Mouse (Mus musculus) right cerebral cortex, postnatal 4 days (tissue): ENCODE data around the gene Olfr270.

Experiments
- DNase-seq: peaks from one replicate; pipeline ENCODE4 v3.0.0-alpha.2; 2022

Olfr270 gene

GRCm38 (mm10) chr4:52964247-52964646 lies at the start of gene Olfr270:
Gene Olfr270, plus strand, starts transcription at chr4:52964547.
- DNase-seq, result no peak

GRCm38 (mm10) chr4:52916659-52917310 lies 47.6 kb upstream of the Olfr270 start:
- DNase-seq, result no peak

GRCm38 (mm10) chr4:52917311-52917688 lies 47.0 kb upstream of the Olfr270 start:
- DNase-seq, result no peak

DNA sequence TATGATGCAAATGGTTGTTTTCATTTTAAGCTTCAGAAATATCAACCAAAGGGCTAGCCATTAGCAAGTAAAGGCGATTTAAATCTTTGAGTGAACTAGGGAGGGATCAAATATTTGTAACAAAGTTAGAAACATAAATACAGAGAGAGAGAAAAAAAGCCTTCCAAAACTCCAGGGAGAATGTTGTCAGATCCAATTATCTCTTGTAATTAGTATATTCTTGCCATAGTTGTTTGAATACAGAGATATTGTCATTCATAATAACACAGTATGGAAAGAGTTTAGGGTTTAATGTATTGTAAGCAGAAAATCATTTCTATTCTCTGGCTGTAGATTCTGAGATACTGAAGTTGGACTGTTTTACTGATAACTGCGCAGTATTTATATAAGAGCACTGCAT lies 45.3 kb upstream of the Olfr270 start, which contains the start of gene Olfr272:
Olfr272 (minus strand) TSS at position 101 of the 400 bp plus-strand sequence.
- no peak for DNase-seq

- DNase-seq, result no peak
These were observed 33.9 kb upstream of the Olfr270 start for GRCm38 (mm10) chr4:52930480-52930879.

GRCm38 (mm10) chr4:52946665-52947064 lies 17.7 kb upstream of the Olfr270 start:
- DNase-seq, result no peak

DNA sequence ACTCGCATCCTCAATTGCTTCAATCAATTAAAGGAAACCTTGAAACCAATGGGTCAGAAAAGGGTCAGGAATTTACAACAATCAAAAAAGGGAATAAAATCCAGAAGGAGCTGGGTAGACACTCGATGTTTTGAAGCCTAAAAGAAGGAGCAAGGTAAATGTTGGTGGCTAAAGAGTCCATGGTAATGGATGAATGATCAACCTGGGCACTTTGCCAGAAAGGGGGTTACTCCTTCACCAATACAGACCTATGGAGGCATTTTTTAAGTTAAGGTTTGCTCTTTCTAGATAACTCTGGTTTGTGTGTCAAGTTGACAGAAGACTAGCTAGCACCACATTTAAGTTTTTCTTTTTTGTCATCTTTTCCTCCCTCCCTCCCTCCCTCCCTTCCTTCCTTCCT lies 15.3 kb upstream of the Olfr270 start:
- DNase-seq, result no peak

DNA sequence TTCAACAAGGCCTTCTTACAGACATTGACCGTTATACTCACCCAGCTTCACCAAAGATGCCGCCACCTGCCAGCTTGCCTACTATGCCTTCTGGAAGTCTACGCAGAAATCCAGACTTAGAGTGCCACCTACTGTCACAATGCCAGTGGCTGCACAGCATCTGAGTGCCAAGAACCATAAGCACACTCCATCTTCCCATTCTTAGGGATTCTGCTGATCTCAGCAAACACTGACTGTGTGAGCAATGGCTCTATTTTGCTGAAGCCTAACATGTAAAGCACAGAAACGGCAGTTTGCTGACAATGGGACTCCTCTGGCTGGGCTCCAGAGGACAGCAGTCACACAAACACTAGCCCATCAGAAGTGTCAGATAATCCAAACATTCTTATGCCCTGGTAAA lies 5.7 kb upstream of the Olfr270 start:
- peak; percentile 24 for DNase-seq

GRCm38 (mm10) chr4:52985216-52985615 lies 20.9 kb downstream of the Olfr270 start:
- DNase-seq, result no peak

GRCm38 (mm10) chr4:52986266-52986665 lies 21.9 kb downstream of the Olfr270 start:
- DNase-seq, result no peak

- no peak for DNase-seq
These were observed 24.9 kb downstream of the Olfr270 start, which contains the start of gene Nipsnap3a for GRCm38 (mm10) chr4:52989248-52989647. Gene Nipsnap3a, plus strand, starts transcription at chr4:52989272.

GRCm38 (mm10) chr4:52999449-52999848 lies 35.1 kb downstream of the Olfr270 start:
- DNase-seq, result no peak

- no peak for DNase-seq
These were observed 35.8 kb downstream of the Olfr270 start for GRCm38 (mm10) chr4:53000154-53000553.

DNA sequence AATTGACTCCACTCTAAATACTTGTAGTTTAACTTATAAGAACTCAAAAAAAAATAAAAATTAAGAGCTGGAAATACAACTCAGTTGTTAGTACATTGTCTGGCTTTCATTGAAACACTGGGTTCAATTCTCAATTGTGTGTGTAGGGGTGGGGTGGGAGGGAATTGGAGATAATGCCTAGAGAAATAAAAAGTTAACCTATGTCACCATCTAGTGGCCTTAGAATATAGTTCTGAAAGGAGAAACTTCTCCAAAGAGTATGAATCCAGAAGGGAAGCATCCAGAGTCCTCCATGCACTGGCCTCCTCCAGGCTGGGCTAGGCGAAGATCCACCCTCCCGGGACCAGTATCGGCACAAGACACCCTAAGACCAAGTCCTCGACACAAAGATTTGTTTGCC lies 44.8 kb downstream of the Olfr270 start:
- DNase-seq, result no peak

DNA sequence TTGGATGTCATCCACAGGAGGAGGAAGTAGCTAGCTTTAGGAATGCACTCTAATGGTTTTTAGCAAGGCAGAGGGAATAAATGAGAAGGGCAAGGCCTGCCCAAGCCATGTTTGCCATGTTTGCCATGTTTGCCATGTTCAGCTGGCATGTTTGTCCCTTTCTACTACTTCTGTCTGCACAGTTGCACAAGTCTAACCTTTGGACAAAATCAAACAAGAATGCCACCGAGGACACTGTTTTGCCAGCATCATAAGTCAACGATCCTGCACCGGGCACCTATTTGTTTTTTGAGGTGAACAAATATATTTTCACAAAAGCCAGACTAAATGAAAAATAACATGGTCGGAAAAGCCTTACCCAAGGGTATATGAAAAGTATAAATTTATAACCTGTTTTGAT lies 45.5 kb downstream of the Olfr270 start:
- DNase-seq, result no peak

- DNase-seq, result peak; percentile 97
These were observed 47.5 kb downstream of the Olfr270 start, which contains the start of gene Nipsnap3b for GRCm38 (mm10) chr4:53011732-53012361. Gene Nipsnap3b, plus strand, starts transcription at chr4:53011880.

GRCm38 (mm10) chr4:53014421-53014820 lies 50.1 kb downstream of the Olfr270 start:
- no peak for DNase-seq

- DNase-seq, result no peak
These were observed 50.7 kb downstream of the Olfr270 start for GRCm38 (mm10) chr4:53015024-53015423.

DNA sequence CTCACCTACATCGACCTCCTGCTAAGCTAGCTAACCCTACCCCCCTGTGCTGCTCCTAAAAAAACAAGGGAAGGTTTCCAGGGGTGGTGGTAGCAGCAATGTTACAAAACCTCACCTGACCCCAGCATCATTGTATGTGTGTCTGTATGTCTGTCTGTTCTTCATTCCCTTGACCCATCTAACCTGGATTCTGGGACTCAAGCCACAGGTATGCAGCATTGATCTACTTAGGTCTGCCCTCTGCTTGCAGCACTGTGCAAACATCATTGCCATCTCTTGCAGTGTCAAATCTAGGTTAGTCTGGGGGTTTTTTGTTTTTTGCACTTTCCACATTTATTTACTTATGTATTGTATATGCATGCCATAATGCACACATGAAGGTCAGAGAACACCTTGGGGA lies 54.0 kb downstream of the Olfr270 start:
- no peak for DNase-seq
